Mouse (Mus musculus) brown adipose tissue, adult 24 weeks (tissue): Measurements from ENCODE around the gene 1700023F06Rik. TPM values are rescaled to one million over a fixed set of nuclear protein-coding genes. Genes with fewer than 3 reads are reported as not detected.
"Not testable (repeated sequence)": the region's sequence is repeated elsewhere in the genome, so short reads cannot be mapped to it uniquely, and the experiment has no call there.

Experiments
- H3K27ac ChIP-seq: fragments of 200-500 bp; replicated peaks from 2 replicates; pipeline ENCODE4 v1.5.1; 2012; ENCODE audit warnings: low read depth, mild to moderate bottlenecking, low read length
- H3K4me1 ChIP-seq: fragments of 200-500 bp; 2 replicates; pipeline ENCODE4 v1.6.1; 2012; ENCODE audit warnings: low read length, mixed read lengths; ENCODE audit not compliant: control insufficient read depth, insufficient read depth, insufficient read length
- H3K4me3 ChIP-seq: fragments of 200-500 bp; 2 replicates; pipeline ENCODE4 v1.5.1; 2012; ENCODE audit warnings: low read depth, mild to moderate bottlenecking, low read length, moderate library complexity; ENCODE audit not compliant: insufficient read depth
- polyA plus RNA-seq: library from polyadenylated mRNA; stranded (reverse); fragments of >200 nt; gene quantifications from 2 replicates; pipeline ENCODE4 v1.2.4, GENCODE M21; 2012; ENCODE audit not compliant: missing spikeins, insufficient read depth, insufficient read length

The 1700023F06Rik gene
- polyA plus RNA-seq, 1 experiment: not detected

DNA sequence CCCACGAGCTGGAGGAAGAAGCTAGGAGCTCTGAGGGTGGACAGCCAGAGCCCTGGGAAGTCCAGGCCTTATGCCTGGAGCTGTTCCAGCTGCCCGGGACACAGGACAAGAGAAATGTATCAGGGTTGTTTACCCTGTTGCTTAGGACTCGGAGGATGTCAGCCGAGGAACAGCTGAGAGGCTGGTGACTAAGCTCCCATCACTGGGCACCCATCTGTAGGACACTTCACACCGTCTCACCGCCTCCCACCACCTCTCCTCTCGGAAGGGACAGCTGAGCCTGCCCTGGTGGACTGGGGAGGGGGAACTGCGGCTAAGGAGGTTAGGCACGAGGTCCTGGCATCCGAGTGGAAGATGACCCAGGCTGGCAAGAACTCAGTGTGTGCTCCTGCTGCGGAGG, 27.3 kb upstream of the 1700023F06Rik start:
- Histone ChIP-seq H3K4me3 (no peak overlapping the region), H3K27ac (no peak overlapping the region), H3K4me1 (no peaks in the 10 kb centered on the region)

DNA sequence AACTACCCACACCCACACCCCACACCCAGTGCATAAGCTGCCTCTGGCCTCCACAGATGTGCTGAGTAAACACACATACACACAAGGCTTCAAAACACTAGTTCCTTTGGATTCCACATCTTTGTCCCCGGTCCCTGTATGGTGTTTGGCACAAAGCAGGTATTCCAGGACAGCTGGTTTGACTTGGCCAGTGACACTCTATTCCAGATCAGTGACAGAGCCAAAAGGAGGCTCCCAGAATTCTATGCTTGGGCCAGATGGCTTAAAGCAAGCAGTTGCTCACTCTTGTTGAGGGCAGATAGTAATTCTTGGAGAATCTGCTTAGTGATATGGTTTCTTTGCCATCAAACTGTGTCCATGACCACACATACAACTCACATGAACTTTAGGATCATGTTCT, 26.1 kb upstream of the 1700023F06Rik start:
- H3K4me3 ChIP-seq: no peak overlapping the region
- H3K27ac ChIP-seq: no peak overlapping the region
- no peaks in the 10 kb centered on the region for H3K4me1 ChIP-seq

DNA sequence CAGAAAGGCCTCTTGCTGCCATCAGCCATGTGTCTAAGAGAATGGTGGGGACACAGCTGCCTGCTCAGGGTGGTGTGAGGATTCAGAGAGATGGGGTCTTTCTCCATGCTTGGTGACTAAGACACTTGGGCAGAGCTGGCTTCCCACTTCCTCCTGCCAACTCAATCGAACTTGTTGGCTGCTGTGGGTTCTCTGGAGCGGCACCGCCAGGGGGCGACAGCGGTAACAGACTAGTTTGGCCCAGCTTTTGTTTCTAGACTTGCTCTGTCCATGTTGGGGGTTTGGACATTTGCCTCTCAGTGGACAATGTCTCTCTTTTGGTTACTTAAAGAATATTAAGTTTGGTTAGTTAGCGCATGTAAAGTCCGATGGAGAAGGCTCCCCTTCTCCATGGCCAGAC, 24.6 kb upstream of the 1700023F06Rik start:
- H3K27ac ChIP-seq: no peak overlapping the region
- no peak overlapping the region for H3K4me3 ChIP-seq
- no peaks in the 10 kb centered on the region for H3K4me1 ChIP-seq

DNA sequence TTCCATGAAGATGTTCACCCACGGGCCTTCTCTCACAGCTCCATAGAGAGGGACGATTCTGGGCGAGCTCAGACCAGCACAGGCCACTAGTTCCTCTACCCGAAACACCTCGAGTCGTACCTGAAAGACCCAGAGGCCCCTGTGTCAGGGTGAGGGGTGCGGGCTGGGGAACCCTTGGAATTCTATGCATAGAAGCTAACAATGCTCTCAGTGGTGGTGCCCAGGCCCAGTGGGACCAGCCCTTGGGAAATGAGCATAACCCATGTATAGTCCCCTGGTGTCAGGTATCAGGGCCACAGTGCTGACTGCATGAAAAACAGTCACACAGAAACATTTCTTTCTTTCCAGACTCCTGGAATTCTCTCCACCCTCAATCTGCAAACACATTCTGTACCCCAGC, 23.0 kb upstream of the 1700023F06Rik start:
- no peak overlapping the region for H3K27ac ChIP-seq
- no peaks in the 10 kb centered on the region for H3K4me1 ChIP-seq
- no peak overlapping the region for H3K4me3 ChIP-seq

DNA sequence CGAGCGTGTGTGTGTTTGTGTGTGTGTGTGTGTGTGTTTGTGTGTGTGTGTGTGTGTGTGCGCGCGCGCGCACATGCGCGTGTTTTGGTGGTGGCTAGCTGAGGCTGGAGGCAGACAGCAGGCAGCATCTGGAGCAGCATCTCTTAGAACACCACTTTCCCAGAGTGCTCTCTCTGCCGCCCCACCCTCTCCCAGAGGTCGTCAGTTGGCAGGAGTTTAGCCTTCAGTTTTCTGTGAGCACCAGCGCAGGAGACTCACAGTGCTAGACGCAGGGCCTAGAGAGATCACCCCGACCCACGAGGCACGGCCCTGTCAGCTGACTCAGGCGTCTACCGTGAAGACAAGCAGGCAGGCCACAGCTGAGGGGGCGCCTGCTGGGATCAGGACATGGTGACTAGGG, 22.3 kb upstream of the 1700023F06Rik start:
- Histone ChIP-seq H3K27ac (no peak overlapping the region), H3K4me1 (no peaks in the 10 kb centered on the region), H3K4me3 (no peak overlapping the region)

DNA sequence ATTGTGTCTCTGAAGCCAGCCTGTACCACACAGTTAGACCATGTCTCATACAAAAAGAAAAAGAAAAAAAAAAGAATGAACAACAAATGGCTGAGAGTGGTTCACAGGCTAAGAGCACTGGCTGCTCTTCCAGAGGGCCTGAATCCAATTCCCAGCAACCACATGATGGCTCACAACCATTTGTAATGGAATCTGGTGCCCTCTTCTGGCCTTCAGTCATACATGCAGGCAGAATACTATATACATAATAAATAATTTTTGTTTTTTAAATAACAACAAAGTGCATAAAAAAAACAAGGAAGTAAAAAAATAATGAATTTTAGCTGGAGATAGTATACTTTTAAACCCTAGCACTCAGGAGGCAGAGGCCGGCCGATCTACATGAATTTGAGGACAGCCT, 21.2 kb upstream of the 1700023F06Rik start:
- Histone ChIP-seq H3K4me1 (peaks cover 3% of the 10 kb centered on the region; the same call in 1 of the 2 replicates), H3K4me3 (no peak overlapping the region), H3K27ac (no peak overlapping the region)

DNA sequence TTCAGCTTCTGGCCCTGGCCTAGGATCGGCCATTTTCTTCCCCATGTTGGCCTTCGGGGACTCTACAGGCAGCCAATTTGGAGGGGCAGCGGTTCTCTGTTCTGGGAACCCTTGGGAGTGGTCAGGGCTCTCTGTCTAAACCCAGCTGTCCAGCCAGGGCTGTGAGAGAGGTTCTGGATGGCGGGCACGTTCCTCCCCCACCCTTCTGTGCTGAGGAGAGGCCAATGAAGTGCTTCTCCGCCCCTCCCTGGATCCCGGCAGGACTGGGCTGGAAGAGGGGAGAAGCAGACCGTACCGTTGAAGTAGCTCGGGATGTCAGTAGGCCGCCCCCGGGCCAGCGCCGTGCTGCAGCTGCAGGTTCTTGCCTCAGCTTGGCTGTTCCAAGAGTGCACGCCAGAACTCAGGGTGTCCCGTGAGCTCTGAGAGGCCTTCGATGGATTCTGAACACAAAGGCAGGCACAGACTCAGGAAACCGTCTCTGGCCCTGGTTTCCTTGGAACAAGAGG, 15.6 kb upstream of the 1700023F06Rik start:
- H3K4me3 ChIP-seq: no peak overlapping the region
- peak overlapping the region; percentile 60 for H3K27ac ChIP-seq
- peaks cover 10% of the 10 kb centered on the region; the same call in 1 of the 2 replicates for H3K4me1 ChIP-seq

DNA sequence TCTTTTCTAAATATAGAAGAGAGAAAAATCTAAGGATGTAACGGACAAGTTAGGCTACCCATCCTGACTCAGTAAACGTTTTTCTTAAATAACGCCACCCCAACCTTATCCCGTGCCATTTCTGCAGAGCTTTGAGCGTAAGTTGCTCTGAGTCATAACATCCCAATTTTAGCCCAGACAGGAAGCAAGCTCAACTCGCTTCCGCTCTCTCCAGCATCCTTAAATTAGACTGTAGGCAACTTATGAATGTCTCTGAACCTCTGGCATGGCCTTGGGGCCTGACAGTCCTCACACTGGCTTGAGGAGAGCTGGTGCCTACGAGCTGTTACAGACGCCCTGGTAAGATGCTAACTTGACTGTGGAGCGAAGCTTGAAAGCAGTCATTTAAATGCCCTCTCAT, 15.1 kb upstream of the 1700023F06Rik start:
- Histone ChIP-seq H3K4me1 (peaks cover 10% of the 10 kb centered on the region; the same call in 1 of the 2 replicates), H3K27ac (peak overlapping the region; percentile 60), H3K4me3 (no peak overlapping the region)

DNA sequence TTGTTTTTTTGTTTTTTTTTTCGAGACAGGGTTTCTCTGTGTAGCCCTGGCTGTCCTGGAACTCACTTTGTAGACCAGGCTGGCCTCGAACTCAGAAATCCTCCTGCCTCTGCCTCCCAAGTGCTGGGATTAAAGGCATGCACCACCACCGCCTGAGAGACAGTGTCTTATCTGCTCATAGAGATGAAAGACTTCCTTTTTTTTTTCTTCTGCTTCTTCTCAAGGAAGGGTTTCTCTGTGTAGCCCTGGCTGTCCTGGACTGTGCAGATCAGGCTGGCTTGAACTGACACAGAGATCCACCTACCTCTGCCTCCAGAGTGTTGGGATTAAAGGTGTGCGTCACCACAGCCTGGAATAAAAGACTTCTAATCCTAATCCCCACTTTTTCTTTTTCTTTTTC, 14.4 kb upstream of the 1700023F06Rik start:
- H3K27ac ChIP-seq, H3K4me1 ChIP-seq, H3K4me3 ChIP-seq: not testable (repeated sequence)

DNA sequence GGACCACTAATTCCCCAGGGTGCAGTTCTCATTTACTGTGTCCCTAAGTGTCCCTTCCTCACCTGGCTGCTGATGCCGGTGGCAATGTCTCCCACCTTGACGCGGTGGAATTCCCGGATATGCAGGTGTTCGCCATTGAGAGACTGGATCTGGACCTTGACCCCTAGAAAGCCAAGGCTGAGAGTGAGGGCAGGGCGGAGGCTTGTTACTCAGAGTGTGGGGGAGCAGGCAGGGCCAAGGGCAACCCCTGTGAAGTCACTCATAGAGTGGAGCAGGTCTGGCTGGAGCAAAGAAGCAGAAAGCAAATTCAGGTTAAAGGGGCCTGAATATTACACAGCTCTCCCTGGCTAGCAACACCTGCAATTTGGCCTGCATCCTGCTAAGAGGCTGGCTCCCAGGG, 13.1 kb upstream of the 1700023F06Rik start:
- Histone ChIP-seq H3K4me3 (no peak overlapping the region), H3K27ac (no peak overlapping the region), H3K4me1 (peaks cover 10% of the 10 kb centered on the region; the same call in 1 of the 2 replicates)

DNA sequence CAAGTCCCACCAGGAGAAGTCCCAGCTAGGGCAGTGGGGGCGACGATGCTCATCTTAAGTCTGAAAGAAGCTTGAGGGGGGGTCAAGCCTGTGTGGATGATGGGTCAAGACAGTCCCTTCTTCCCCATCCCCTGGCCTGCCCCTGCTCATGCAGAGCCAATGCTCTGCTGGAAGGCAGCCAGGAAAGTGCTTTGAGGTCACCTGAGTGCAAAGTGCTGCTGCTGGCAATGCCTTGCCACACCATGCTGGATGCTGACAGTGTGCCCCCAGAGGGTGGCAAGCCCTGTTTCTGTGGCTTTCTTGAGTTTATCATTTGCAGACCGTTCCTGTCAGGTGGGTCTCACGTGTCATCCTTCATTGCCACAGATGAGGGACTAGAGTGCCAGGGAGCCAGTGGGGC, 11.6 kb upstream of the 1700023F06Rik start:
- Histone ChIP-seq H3K4me3 (no peak overlapping the region), H3K4me1 (peaks cover 10% of the 10 kb centered on the region; the same call in 1 of the 2 replicates), H3K27ac (no peak overlapping the region)

DNA sequence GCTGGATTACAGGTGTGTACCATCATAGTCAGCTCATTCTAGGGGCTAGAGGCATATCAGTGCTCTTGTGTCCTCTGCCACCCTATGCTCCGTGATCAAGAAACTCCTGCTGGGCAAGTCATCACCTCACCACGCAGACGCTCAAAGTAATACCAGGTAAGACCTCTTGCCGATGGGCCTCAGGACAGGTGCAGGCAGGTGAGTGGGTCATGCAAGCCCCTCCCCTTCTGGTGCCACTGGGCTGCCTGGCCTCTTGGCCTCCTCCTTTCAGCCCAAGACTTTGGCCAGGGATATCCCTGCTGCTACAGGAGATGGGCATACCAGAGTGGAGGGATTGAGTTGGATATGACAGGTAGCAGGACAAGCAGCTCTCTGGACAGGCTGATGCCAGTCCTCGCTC, 10.9 kb upstream of the 1700023F06Rik start:
- H3K27ac ChIP-seq: no peak overlapping the region
- H3K4me1 ChIP-seq: peaks cover 4% of the 10 kb centered on the region; the same call in 1 of the 2 replicates
- H3K4me3 ChIP-seq: no peak overlapping the region

DNA sequence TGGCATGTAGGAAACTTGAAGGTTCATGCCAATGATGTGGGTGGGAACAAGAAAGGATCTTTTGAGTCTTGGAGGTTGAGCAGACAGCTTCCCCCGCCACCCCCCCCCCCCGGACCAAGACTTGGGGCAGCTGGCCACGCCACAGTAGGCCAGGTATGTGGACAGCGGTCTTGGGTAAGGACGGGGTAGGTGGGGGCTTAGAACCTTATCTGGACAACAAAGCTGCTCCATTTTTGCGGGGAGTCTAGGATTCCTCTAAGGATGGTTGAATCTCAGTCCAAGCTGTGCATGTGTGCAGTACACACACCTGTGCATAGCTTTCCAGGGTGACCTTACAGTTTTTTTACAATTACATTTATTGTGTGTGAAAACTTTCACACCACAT, 10.2 kb upstream of the 1700023F06Rik start:
- no peaks in the 10 kb centered on the region for H3K4me1 ChIP-seq
- H3K4me3 ChIP-seq: peak overlapping the region; percentile 63
- H3K27ac ChIP-seq: no peak overlapping the region

DNA sequence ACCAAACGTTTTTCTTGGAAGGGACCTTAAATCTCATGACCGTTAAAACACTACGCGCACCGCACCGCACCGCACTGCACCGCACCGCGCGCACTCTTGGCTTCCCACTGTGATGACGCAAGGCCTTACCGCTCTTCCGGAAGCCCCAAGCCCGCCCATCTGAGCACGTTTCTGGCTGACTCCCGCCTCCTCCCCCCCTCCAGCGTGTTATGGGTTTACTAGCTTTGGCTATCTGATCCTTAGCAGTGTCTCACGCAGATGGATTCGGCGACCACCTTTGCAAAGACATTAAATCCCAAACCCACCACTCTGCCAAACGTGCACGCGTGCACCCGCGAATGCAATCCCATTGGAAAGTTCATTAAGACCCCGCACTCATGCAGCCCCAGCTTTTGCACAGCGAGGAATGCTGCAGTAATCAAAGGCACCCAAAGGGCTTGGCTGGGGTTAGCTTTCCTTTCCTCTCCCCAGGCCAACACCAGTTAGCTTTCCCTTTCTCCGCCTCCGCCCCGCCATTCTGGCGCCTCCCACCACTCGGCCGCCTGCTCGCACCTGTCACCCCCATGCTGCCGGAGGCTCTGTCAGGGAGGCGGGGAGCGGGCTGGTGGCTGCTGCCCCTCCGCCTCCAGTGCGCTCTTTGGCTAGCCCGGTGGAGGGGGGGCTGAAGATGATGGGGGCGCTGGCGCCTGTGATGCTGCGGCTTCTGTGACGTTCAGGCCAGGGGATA, 9.6 kb upstream of the 1700023F06Rik start, which contains the start of gene Spata32:
TSS of gene Spata32 (minus strand) at position 643 of the 727 bp plus-strand sequence.
- H3K4me3 ChIP-seq: peak within 1 kb of the TSS; percentile 63
- no peaks in the 10 kb centered on the region for H3K4me1 ChIP-seq
- no peak within 1 kb of the TSS for H3K27ac ChIP-seq

DNA sequence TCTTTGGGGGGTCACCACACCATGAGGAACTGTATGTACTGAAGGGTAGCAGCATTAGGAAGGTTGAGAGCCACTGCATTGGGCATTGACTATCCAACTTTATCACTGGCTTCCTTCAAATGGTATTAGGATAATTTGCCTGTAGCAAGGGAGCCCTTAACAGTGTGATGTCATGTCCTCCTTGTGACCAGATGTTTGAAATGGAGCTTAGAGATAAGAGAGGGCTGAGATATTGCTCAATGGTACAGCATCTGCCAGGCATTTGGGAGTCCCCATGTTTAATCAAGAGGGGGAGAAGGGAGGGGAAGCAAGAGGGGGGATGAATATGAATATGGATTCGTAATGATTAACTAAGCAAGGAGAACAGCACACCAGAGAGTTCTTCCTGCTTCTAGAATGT, 7.0 kb upstream of the 1700023F06Rik start:
- Histone ChIP-seq H3K27ac (no peak overlapping the region), H3K4me3 (no peak overlapping the region), H3K4me1 (no peaks in the 10 kb centered on the region)

DNA sequence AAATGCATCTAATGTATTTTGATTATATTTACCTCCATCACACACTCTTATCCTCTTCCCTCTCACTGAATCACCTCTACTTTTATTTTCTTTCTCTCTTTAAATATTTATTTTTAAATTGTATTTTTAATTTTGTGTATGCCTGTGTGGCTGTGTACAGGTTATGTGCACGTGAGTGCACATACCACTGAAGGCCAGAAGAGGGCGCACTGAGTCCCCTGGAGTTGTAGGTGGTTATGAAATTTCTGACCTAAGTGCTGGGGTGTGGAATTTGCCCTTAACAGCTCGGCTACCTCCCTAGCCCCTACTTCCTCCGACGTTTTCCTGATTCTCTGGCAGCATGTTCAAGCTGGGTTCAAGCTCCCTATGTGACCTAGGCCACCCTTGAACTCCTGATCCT, 5.4 kb upstream of the 1700023F06Rik start:
- Histone ChIP-seq H3K4me3 (no peak overlapping the region), H3K27ac (no peak overlapping the region), H3K4me1 (no peaks in the 10 kb centered on the region)
